Mouse (Mus musculus): ENCODE data around the gene Tmem221. TPM values are rescaled to one million over a fixed set of nuclear protein-coding genes. Genes with fewer than 3 reads are reported as not detected.
A peak's percentile ranks its signal among the peaks of the same experiment; 100 is the strongest.

The Tmem221 gene
- polyA plus RNA-seq, 1 experiment from 2014 or later: not detected

DNA sequence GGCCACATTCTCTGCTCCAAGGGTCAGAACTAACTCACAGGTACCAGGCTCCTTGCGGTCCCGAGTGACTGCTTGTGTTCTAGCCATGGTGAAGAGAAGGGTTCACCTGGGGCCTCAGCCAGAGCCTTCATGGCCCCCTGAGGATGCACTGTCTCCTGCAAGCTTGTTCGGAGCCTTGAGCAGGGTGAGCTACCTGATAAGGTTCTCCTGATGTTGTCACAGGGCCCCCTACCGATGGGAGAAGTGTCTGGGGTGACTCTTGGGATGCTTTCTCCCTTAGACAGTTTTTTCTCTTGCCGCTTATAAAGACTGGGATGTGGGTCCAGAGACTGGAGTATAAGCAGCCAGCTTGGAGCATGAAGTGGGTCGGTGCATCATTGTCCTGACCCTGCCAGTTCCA lies 37.7 kb upstream of the Tmem221 start:
- Histone ChIP-seq H3K4me3 (ENCODE audit: low read depth, low read length) (no peak overlapping the region), H3K9me3 (ENCODE audit: control insufficient read depth, low read length) (no peaks in the 10 kb centered on the region), H3K9ac (replicated peaks; ENCODE audit: low read depth, low read length) (no peak overlapping the region), H3K27me3 (ENCODE audit: control insufficient read depth, insufficient read depth, low read length) (0 out of 2 replicates have a peak, but pooled peaks cover 6% of the 10 kb centered on the region), H3K4me1 (ENCODE audit: control insufficient read depth, insufficient read depth, low read length) (peaks cover 11% of the 10 kb centered on the region), H3K4me2 (ENCODE audit: low read depth, low read length) (no peak overlapping the region), H3K27ac (ENCODE audit: low read depth, low read length) (no peak overlapping the region), H3K36me3 (ENCODE audit: control insufficient read depth, insufficient read depth, low read length) (no peaks in the 10 kb centered on the region)
- WGBS: 55% methylated on average over 6 of the region's 6 CpGs
- ATAC-seq (ENCODE audit: low read depth): no peak

DNA sequence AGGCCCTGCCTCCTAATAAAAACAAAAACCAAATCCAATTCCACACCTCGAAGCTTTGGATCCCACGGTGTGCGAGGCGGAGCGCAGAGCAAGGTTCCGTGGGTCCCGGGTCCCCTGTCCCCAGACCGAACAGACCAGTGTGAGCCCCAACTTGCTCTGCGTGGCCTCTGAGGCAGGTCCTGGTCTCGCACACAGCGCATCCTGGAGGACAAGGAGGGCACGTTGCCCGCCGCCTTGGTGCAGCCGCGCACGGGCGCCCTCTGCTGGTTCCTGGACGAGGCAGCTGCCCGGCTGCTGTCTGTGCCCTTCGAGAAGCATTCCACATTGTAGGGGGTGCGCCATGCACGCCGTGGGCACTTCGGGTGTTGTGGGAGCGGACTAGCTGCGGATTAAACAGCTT lies 37.2 kb upstream of the Tmem221 start:
- WGBS: 7% methylated on average over 27 of the region's 27 CpGs
- ATAC-seq (ENCODE audit: low read depth): peak; percentile 18; the same call in 1 of the 2 replicates
- no peak overlapping the region for H3K4me2 ChIP-seq (ENCODE audit: low read depth, low read length)
- no peaks in the 10 kb centered on the region for H3K36me3 ChIP-seq (ENCODE audit: control insufficient read depth, insufficient read depth, low read length)
- no peaks in the 10 kb centered on the region for H3K9me3 ChIP-seq (ENCODE audit: control insufficient read depth, low read length)
- no peak overlapping the region for H3K4me3 ChIP-seq (ENCODE audit: low read depth, low read length)
- 0 out of 2 replicates have a peak, but pooled peaks cover 5% of the 10 kb centered on the region for H3K27me3 ChIP-seq (ENCODE audit: control insufficient read depth, insufficient read depth, low read length)
- no peak overlapping the region for H3K27ac ChIP-seq (ENCODE audit: low read depth, low read length)
- H3K9ac ChIP-seq (replicated peaks; ENCODE audit: low read depth, low read length): no peak overlapping the region
- H3K4me1 ChIP-seq (ENCODE audit: control insufficient read depth, insufficient read depth, low read length): peaks cover 16% of the 10 kb centered on the region

DNA sequence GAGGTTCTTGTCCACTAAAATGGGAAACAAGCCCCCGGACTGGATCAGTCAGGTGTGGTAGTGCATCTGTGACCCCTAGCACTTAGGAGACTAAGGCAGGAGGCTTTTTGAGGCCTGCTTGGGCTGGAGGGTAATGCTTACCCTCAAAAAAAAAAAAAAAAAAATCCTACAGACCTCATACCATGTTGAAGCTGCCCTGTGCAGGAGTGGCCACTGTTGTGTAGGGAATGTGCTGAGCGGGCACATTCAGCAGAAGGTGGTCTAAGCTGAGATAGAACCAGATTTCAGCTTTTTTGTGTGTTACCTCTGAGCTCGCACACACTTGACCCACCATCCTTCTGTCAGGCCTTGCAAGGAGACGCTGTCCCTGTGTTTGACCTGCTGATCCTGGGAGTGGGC lies 35.7 kb upstream of the Tmem221 start:
- peaks cover 19% of the 10 kb centered on the region for H3K4me1 ChIP-seq (ENCODE audit: control insufficient read depth, insufficient read depth, low read length)
- no peaks in the 10 kb centered on the region for H3K36me3 ChIP-seq (ENCODE audit: control insufficient read depth, insufficient read depth, low read length)
- no peak overlapping the region for H3K4me2 ChIP-seq (ENCODE audit: low read depth, low read length)
- no peak for ATAC-seq (ENCODE audit: low read depth)
- H3K4me3 ChIP-seq (ENCODE audit: low read depth, low read length): no peak overlapping the region
- no peaks in the 10 kb centered on the region for H3K27me3 ChIP-seq (ENCODE audit: control insufficient read depth, insufficient read depth, low read length)
- no peaks in the 10 kb centered on the region for H3K9me3 ChIP-seq (ENCODE audit: control insufficient read depth, low read length)
- H3K27ac ChIP-seq (ENCODE audit: low read depth, low read length): no peak overlapping the region
- WGBS: 98% methylated on average over 4 of the region's 4 CpGs
- H3K9ac ChIP-seq (replicated peaks; ENCODE audit: low read depth, low read length): no peak overlapping the region

DNA sequence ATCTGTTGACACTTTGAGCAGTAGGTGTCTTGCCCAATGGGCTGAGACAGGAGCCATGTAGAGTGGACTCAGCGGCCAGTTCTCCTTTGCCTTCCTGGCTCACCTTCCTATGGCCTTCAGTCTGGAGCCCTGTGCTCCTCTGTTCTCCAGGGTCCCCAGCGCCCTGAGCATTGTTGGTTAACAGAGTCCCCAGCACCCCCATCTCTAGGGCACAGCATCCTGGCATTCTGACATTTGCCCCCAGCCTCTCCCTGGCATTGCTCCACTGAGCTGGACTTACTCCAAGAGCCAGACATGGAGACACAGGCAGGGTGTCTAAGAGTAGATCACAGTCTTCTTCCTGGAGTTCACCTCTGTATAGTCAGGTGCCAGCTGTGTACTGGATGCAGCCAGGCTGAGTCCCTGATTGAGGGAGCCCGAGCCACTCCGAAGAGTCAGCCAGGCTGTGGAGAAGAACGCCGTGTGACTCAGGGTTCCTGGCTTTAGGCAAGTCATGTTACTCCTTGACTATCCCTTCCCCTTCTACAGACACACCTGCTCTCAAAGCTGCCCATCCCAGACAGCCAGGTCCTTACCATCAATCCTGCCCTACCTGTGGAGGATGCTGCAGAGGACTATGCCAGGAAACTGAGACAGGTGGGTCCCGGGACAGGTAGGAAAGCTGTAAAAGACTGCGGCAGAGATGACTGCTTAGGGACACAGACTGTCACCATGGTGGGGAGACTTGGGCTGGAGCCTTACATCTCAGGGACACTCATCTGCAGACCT lies 35.1 kb upstream of the Tmem221 start:
- Histone ChIP-seq H3K9ac (replicated peaks; ENCODE audit: low read depth, low read length) (no peak overlapping the region), H3K36me3 (ENCODE audit: control insufficient read depth, insufficient read depth, low read length) (no peaks in the 10 kb centered on the region), H3K4me1 (ENCODE audit: control insufficient read depth, insufficient read depth, low read length) (peaks cover 19% of the 10 kb centered on the region), H3K9me3 (ENCODE audit: control insufficient read depth, low read length) (no peaks in the 10 kb centered on the region), H3K27ac (ENCODE audit: low read depth, low read length) (no peak overlapping the region), H3K4me2 (ENCODE audit: low read depth, low read length) (no peak overlapping the region), H3K27me3 (ENCODE audit: control insufficient read depth, insufficient read depth, low read length) (no peaks in the 10 kb centered on the region), H3K4me3 (ENCODE audit: low read depth, low read length) (no peak overlapping the region)
- WGBS: 91% methylated on average over 8 of the region's 8 CpGs
- ATAC-seq (ENCODE audit: low read depth): no peak

DNA sequence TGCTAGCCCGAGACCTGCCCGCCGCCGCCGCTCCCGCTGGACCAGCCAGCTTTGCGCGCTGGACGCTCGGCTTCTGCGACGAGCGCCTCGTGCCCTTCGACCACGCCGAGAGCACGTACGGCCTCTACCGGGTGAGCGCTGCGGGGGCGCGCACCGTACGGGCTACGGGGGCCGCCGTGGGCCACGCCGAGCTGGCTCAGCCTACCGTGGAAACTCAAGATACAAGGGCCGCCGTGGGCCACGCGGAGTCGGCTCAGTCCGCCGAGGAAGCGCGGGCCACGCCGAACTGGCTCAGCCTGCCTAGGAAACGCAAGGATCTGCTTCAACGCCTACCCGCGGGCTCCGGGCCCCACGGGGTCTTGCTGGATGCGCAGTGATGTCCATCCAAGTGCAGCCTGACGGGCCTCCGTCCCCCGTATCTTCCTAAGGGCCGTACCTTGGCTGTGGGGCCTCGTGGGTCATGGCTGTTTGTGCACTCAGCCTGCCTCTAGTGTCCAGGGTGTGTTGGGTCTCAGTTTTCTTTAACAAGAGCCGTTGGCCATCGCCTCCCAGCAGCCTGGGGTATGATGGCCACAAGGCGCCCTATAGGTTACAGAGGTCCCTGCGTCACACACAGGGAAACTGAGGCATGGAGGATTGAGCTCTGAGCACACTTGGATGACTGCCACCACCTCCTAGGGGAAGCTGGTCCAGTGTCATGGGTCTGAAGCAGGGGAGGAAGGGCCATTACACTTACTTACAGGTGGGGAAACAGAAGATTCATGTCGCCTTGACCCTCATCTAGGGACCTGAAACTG lies 33.9 kb upstream of the Tmem221 start:
- peak overlapping the region; percentile 79 for H3K4me3 ChIP-seq (ENCODE audit: low read depth, low read length)
- H3K36me3 ChIP-seq (ENCODE audit: control insufficient read depth, insufficient read depth, low read length): no peaks in the 10 kb centered on the region
- peak overlapping the region; percentile 94 for H3K9ac ChIP-seq (replicated peaks; ENCODE audit: low read depth, low read length)
- peak overlapping the region; percentile 76 for H3K4me2 ChIP-seq (ENCODE audit: low read depth, low read length)
- peak; percentile 74 for ATAC-seq (ENCODE audit: low read depth)
- no peaks in the 10 kb centered on the region for H3K9me3 ChIP-seq (ENCODE audit: control insufficient read depth, low read length)
- H3K27ac ChIP-seq (ENCODE audit: low read depth, low read length): peak overlapping the region; percentile 98
- 5% methylated on average over 58 of the region's 60 CpGs for WGBS
- H3K27me3 ChIP-seq (ENCODE audit: control insufficient read depth, insufficient read depth, low read length): no peaks in the 10 kb centered on the region
- peaks cover 19% of the 10 kb centered on the region for H3K4me1 ChIP-seq (ENCODE audit: control insufficient read depth, insufficient read depth, low read length)

DNA sequence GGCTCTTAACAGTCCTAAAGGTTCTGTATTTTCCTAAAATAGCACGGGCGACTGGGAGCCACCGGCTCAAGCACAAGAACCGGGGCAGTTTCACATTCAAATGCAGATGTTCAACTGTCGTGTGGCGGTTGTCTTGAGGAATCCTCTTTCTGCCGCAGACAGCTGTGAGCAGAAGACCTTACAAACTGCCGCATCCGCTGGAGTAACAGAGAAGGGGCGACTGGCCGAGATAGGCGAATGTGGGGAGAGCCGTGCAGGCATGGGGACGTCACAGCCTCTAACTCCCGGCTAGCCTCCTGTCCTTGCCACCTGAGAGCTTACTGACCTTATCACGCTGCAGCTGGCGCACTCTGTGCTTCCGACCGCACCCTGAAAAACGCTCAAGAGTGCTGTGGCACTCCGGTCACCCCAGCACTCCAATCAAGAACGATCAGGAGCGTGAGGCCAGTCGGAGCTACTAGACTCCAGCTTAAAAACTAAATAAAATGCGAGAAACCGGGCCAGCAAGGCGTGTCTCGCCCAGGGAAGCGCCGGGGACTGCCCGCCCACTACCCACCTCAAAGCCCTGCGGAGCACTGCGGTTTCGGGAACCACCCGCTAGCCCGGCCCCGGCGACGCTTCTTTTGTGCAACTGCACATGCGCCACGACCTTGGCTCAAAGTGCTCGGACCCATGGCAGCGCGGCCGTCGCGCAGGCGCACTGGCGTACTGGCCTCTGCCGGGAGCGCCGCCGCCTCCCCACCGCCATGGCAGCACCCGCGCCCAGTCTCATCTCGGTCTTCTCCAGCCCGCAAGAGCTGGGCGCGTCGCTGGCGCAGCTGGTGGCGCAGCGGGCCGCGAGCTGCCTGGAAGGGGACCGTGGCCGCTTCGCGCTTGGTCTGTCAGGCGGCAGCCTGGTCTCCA lies 33.1 kb upstream of the Tmem221 start, which contains the start of gene Pgls:
TSS of gene Pgls (plus strand) at position 706 of the 903 bp plus-strand sequence.
- Histone ChIP-seq H3K27ac (ENCODE audit: low read depth, low read length) (peak within 1 kb of the TSS; percentile 98), H3K9me3 (ENCODE audit: control insufficient read depth, low read length) (no peaks in the 10 kb centered on the region), H3K4me2 (ENCODE audit: low read depth, low read length) (peak within 1 kb of the TSS; percentile 76), H3K9ac (replicated peaks; ENCODE audit: low read depth, low read length) (peak within 1 kb of the TSS; percentile 94), H3K36me3 (ENCODE audit: control insufficient read depth, insufficient read depth, low read length) (no peaks in the 10 kb centered on the region), H3K4me1 (ENCODE audit: control insufficient read depth, insufficient read depth, low read length) (peaks cover 19% of the 10 kb centered on the region), H3K4me3 (ENCODE audit: low read depth, low read length) (peak within 1 kb of the TSS; percentile 79), H3K27me3 (ENCODE audit: control insufficient read depth, insufficient read depth, low read length) (no peaks in the 10 kb centered on the region)
- ATAC-seq (ENCODE audit: low read depth): peak; percentile 87
- WGBS: under 1% methylated on average over 68 of the region's 71 CpGs

DNA sequence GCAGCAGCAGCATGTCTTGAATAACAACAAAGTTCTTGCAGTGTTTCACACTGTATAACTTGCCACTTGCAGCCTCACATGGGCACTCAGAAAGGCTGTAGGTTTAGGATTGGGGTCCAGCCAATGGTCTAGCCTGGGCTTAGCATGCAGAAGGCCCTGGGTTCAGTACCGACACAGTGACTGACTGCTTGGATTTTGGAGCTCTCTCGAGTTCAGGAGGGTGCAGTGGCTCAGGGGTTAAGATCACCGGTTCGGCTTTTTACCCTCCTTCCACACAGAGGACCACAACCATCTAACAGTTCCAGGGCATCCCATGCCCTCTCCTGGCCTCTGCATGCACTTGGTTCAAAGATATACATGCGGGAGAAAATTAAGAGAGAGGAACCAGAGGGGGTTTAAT lies 32.3 kb upstream of the Tmem221 start:
- Histone ChIP-seq H3K36me3 (ENCODE audit: control insufficient read depth, insufficient read depth, low read length) (peaks cover 2% of the 10 kb centered on the region), H3K9me3 (ENCODE audit: control insufficient read depth, low read length) (no peaks in the 10 kb centered on the region), H3K4me1 (ENCODE audit: control insufficient read depth, insufficient read depth, low read length) (peaks cover 19% of the 10 kb centered on the region), H3K4me2 (ENCODE audit: low read depth, low read length) (peak overlapping the region; percentile 76), H3K27me3 (ENCODE audit: control insufficient read depth, insufficient read depth, low read length) (no peaks in the 10 kb centered on the region), H3K27ac (ENCODE audit: low read depth, low read length) (peak overlapping the region; percentile 98), H3K9ac (replicated peaks; ENCODE audit: low read depth, low read length) (peak overlapping the region; percentile 94), H3K4me3 (ENCODE audit: low read depth, low read length) (peak overlapping the region; percentile 79)
- WGBS: 22% methylated on average over 5 of the region's 5 CpGs
- no peak for ATAC-seq (ENCODE audit: low read depth)

DNA sequence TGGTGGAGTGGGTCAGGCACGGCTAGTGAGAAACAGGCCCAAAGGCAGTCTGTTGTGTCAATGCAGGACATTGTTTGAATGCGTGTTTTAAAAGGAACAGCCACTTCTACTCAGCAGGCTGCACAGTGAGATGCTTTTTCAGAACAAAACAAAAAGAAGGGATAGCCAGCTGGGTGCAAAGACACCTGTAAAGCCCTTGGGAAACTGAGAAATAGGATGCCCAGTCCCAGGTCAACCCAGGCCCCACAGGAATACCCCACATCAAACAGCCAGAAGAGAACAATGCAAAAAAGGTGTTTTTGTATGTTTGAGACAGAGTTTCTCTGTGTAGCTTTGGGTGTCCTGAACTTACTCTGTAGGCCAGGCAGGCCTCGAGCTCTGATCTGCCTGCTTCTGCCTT lies 30.1 kb upstream of the Tmem221 start:
- Histone ChIP-seq H3K9me3 (ENCODE audit: control insufficient read depth, low read length) (no peaks in the 10 kb centered on the region), H3K4me2 (ENCODE audit: low read depth, low read length) (no peak overlapping the region), H3K27me3 (ENCODE audit: control insufficient read depth, insufficient read depth, low read length) (no peaks in the 10 kb centered on the region), H3K27ac (ENCODE audit: low read depth, low read length) (no peak overlapping the region), H3K36me3 (ENCODE audit: control insufficient read depth, insufficient read depth, low read length) (peaks cover 16% of the 10 kb centered on the region), H3K4me1 (ENCODE audit: control insufficient read depth, insufficient read depth, low read length) (peaks cover 15% of the 10 kb centered on the region), H3K9ac (replicated peaks; ENCODE audit: low read depth, low read length) (no peak overlapping the region), H3K4me3 (ENCODE audit: low read depth, low read length) (no peak overlapping the region)
- no peak for ATAC-seq (ENCODE audit: low read depth)
- 75% methylated on average over 3 of the region's 3 CpGs for WGBS

Data from neural tube, embryonic 14.5 days (tissue).